Mouse (Mus musculus): ENCODE results near the gene Stat2.

GRCm38 (mm10) chr10:128271883-128272282, 1.5 kb downstream of the Stat2 start:
- TF ChIP-seq CTCF (IDR thresholded peaks at IDR 0.05; ENCODE audit: low read depth, low read length) (no peak), POLR2A (IDR thresholded peaks at IDR 0.05; ENCODE audit: extremely low read depth, insufficient read depth, low read length) (no peak)

Measured in liver, adult 2 months (tissue).